Mouse (Mus musculus): ENCODE results near the gene Tomm40l. TPM values are rescaled to one million over a fixed set of nuclear protein-coding genes. Genes with fewer than 3 reads are reported as not detected.

Gene Tomm40l
- polyA plus RNA-seq, 1 experiment from 2014 or later = 32.4 TPM

- H3K4me1 ChIP-seq (replicated peaks; ENCODE audit: control insufficient read depth, insufficient read depth, low read length) = peaks cover 4% of the 10 kb centered on the region
- no peak overlapping the region for H3K4me3 ChIP-seq (ENCODE audit: low read depth, low read length)
- H3K27me3 ChIP-seq (replicated peaks; ENCODE audit: control insufficient read depth, insufficient read depth, low read length) = peaks cover 7% of the 10 kb centered on the region; the same call in 1 of the 2 replicates
- H3K4me2 ChIP-seq = no peak overlapping the region
- H3K9ac ChIP-seq (ENCODE audit: low read depth, low read length) = no peak overlapping the region
- no peak overlapping the region; the same call in 1 of the 2 replicates for H3K27ac ChIP-seq (ENCODE audit: low read depth, low read length)
- 75% methylated on average over 3 of the region's 3 CpGs for WGBS
- H3K9me3 ChIP-seq (ENCODE audit: control insufficient read depth, low read length) = no peaks in the 10 kb centered on the region
- DNase-seq (ENCODE audit: low spot score) = no peak
- no peak for ATAC-seq (replicated peaks; ENCODE audit: low FRiP score)
- no peaks in the 10 kb centered on the region for H3K36me3 ChIP-seq (ENCODE audit: control insufficient read depth, insufficient read depth, low read length)
Observed at GRCm38 (mm10) chr1:171263666-171264461, 41.5 kb upstream of the Tomm40l start.

GRCm38 (mm10) chr1:171263185-171263611, 40.9 kb upstream of the Tomm40l start:
- Histone ChIP-seq H3K36me3 (ENCODE audit: control insufficient read depth, insufficient read depth, low read length) (no peaks in the 10 kb centered on the region), H3K4me1 (replicated peaks; ENCODE audit: control insufficient read depth, insufficient read depth, low read length) (peaks cover 4% of the 10 kb centered on the region), H3K4me2 (no peak overlapping the region; the same call in 1 of the 2 replicates), H3K27ac (ENCODE audit: low read depth, low read length) (no peak overlapping the region), H3K27me3 (replicated peaks; ENCODE audit: control insufficient read depth, insufficient read depth, low read length) (peaks cover 7% of the 10 kb centered on the region; the same call in 1 of the 2 replicates), H3K9me3 (ENCODE audit: control insufficient read depth, low read length) (no peaks in the 10 kb centered on the region), H3K4me3 (ENCODE audit: low read depth, low read length) (no peak overlapping the region), H3K9ac (ENCODE audit: low read depth, low read length) (no peak overlapping the region)
- no peak for DNase-seq (ENCODE audit: low spot score)
- 0% methylated on average over 2 of the region's 2 CpGs for WGBS
- ATAC-seq (replicated peaks; ENCODE audit: low FRiP score) = no peak

GRCm38 (mm10) chr1:171262594-171263130, 40.3 kb upstream of the Tomm40l start:
- DNase-seq (ENCODE audit: low spot score) (no peak), ATAC-seq (replicated peaks; ENCODE audit: low FRiP score) (no peak)
- H3K36me3 ChIP-seq (ENCODE audit: control insufficient read depth, insufficient read depth, low read length) = no peaks in the 10 kb centered on the region
- H3K27me3 ChIP-seq (replicated peaks; ENCODE audit: control insufficient read depth, insufficient read depth, low read length) = peaks cover 7% of the 10 kb centered on the region; the same call in 1 of the 2 replicates
- no peaks in the 10 kb centered on the region for H3K9me3 ChIP-seq (ENCODE audit: control insufficient read depth, low read length)
- no peak overlapping the region for H3K9ac ChIP-seq (ENCODE audit: low read depth, low read length)
- H3K27ac ChIP-seq (ENCODE audit: low read depth, low read length) = peak overlapping the region; percentile 69; the same call in 1 of the 2 replicates
- peaks cover 4% of the 10 kb centered on the region for H3K4me1 ChIP-seq (replicated peaks; ENCODE audit: control insufficient read depth, insufficient read depth, low read length)
- H3K4me3 ChIP-seq (ENCODE audit: low read depth, low read length) = no peak overlapping the region
- WGBS = 3% methylated on average over 8 of the region's 8 CpGs
- H3K4me2 ChIP-seq = peak overlapping the region; percentile 42

GRCm38 (mm10) chr1:171260316-171260715, 38.0 kb upstream of the Tomm40l start:
- H3K9me3 ChIP-seq (ENCODE audit: control insufficient read depth, low read length) = no peaks in the 10 kb centered on the region
- ATAC-seq (replicated peaks; ENCODE audit: low FRiP score) = no peak
- no peak for DNase-seq (ENCODE audit: low spot score)
- WGBS = 43% methylated on average over 3 of the region's 3 CpGs
- H3K4me2 ChIP-seq = no peak overlapping the region
- H3K27me3 ChIP-seq (replicated peaks; ENCODE audit: control insufficient read depth, insufficient read depth, low read length) = peaks cover 7% of the 10 kb centered on the region; the same call in 1 of the 2 replicates
- H3K27ac ChIP-seq (ENCODE audit: low read depth, low read length) = no peak overlapping the region
- peaks cover 4% of the 10 kb centered on the region for H3K4me1 ChIP-seq (replicated peaks; ENCODE audit: control insufficient read depth, insufficient read depth, low read length)
- H3K4me3 ChIP-seq (ENCODE audit: low read depth, low read length) = no peak overlapping the region
- no peaks in the 10 kb centered on the region for H3K36me3 ChIP-seq (ENCODE audit: control insufficient read depth, insufficient read depth, low read length)
- no peak overlapping the region for H3K9ac ChIP-seq (ENCODE audit: low read depth, low read length)

- H3K27me3 ChIP-seq (replicated peaks; ENCODE audit: control insufficient read depth, insufficient read depth, low read length) = peaks cover 7% of the 10 kb centered on the region; the same call in 1 of the 2 replicates
- no peak overlapping the region for H3K9ac ChIP-seq (ENCODE audit: low read depth, low read length)
- H3K4me2 ChIP-seq = peak overlapping the region; percentile 42
Observed at GRCm38 (mm10) chr1:171258921-171259320, 36.6 kb upstream of the Tomm40l start.

GRCm38 (mm10) chr1:171257781-171258180, 35.5 kb upstream of the Tomm40l start:
- no peak overlapping the region for H3K4me3 ChIP-seq (ENCODE audit: low read depth, low read length)
- H3K4me1 ChIP-seq (replicated peaks; ENCODE audit: control insufficient read depth, insufficient read depth, low read length) = peaks cover 3% of the 10 kb centered on the region
- DNase-seq (ENCODE audit: low spot score) = no peak
- peaks cover 9% of the 10 kb centered on the region; the same call in 1 of the 2 replicates for H3K27me3 ChIP-seq (replicated peaks; ENCODE audit: control insufficient read depth, insufficient read depth, low read length)
- 80% methylated on average over 9 of the region's 9 CpGs for WGBS
- H3K4me2 ChIP-seq = no peak overlapping the region
- H3K36me3 ChIP-seq (ENCODE audit: control insufficient read depth, insufficient read depth, low read length) = no peaks in the 10 kb centered on the region
- no peak for ATAC-seq (replicated peaks; ENCODE audit: low FRiP score)
- no peak overlapping the region for H3K9ac ChIP-seq (ENCODE audit: low read depth, low read length)
- no peaks in the 10 kb centered on the region for H3K9me3 ChIP-seq (ENCODE audit: control insufficient read depth, low read length)
- H3K27ac ChIP-seq (ENCODE audit: low read depth, low read length) = no peak overlapping the region

More at GRCm38 (mm10) chr1:171258921-171259320, 36.6 kb upstream of the Tomm40l start:
- H3K9me3 ChIP-seq (ENCODE audit: control insufficient read depth, low read length) = no peaks in the 10 kb centered on the region
- peaks cover 4% of the 10 kb centered on the region for H3K4me1 ChIP-seq (replicated peaks; ENCODE audit: control insufficient read depth, insufficient read depth, low read length)
- H3K36me3 ChIP-seq (ENCODE audit: control insufficient read depth, insufficient read depth, low read length) = no peaks in the 10 kb centered on the region
- 51% methylated on average over 17 of the region's 17 CpGs for WGBS
- ATAC-seq (replicated peaks; ENCODE audit: low FRiP score) (no peak), DNase-seq (ENCODE audit: low spot score) (no peak)
- H3K4me3 ChIP-seq (ENCODE audit: low read depth, low read length) = no peak overlapping the region
- H3K27ac ChIP-seq (ENCODE audit: low read depth, low read length) = no peak overlapping the region

GRCm38 (mm10) chr1:171256937-171257548, 34.7 kb upstream of the Tomm40l start:
- no peaks in the 10 kb centered on the region for H3K9me3 ChIP-seq (ENCODE audit: control insufficient read depth, low read length)
- no peak overlapping the region for H3K9ac ChIP-seq (ENCODE audit: low read depth, low read length)
- H3K4me1 ChIP-seq (replicated peaks; ENCODE audit: control insufficient read depth, insufficient read depth, low read length) = no peaks in the 10 kb centered on the region; the same call in 1 of the 2 replicates
- ATAC-seq (replicated peaks; ENCODE audit: low FRiP score) = no peak
- H3K4me2 ChIP-seq = no peak overlapping the region
- no peaks in the 10 kb centered on the region for H3K36me3 ChIP-seq (ENCODE audit: control insufficient read depth, insufficient read depth, low read length)
- no peak for DNase-seq (ENCODE audit: low spot score)
- WGBS = 64% methylated on average over 15 of the region's 15 CpGs
- H3K27ac ChIP-seq (ENCODE audit: low read depth, low read length) = no peak overlapping the region
- H3K4me3 ChIP-seq (ENCODE audit: low read depth, low read length) = no peak overlapping the region
- peaks cover 11% of the 10 kb centered on the region; the same call in 1 of the 2 replicates for H3K27me3 ChIP-seq (replicated peaks; ENCODE audit: control insufficient read depth, insufficient read depth, low read length)

- peaks cover 12% of the 10 kb centered on the region for H3K27me3 ChIP-seq (replicated peaks; ENCODE audit: control insufficient read depth, insufficient read depth, low read length)
- H3K9me3 ChIP-seq (ENCODE audit: control insufficient read depth, low read length) = no peaks in the 10 kb centered on the region
- no peak overlapping the region for H3K9ac ChIP-seq (ENCODE audit: low read depth, low read length)
- no peak overlapping the region for H3K4me2 ChIP-seq
- 86% methylated on average over 24 of the region's 24 CpGs for WGBS
- H3K36me3 ChIP-seq (ENCODE audit: control insufficient read depth, insufficient read depth, low read length) = no peaks in the 10 kb centered on the region
- H3K4me1 ChIP-seq (replicated peaks; ENCODE audit: control insufficient read depth, insufficient read depth, low read length) = peaks cover 5% of the 10 kb centered on the region; the same call in 1 of the 2 replicates
- ATAC-seq (replicated peaks; ENCODE audit: low FRiP score) = no peak
- no peak for DNase-seq (ENCODE audit: low spot score)
- no peak overlapping the region for H3K4me3 ChIP-seq (ENCODE audit: low read depth, low read length)
- H3K27ac ChIP-seq (ENCODE audit: low read depth, low read length) = no peak overlapping the region
Observed at GRCm38 (mm10) chr1:171256095-171256818, 33.9 kb upstream of the Tomm40l start.

All from liver, embryonic 11.5 days (tissue).